Mouse (Mus musculus) lung, postnatal 0 days (tissue): Measurements from ENCODE around the gene Fem1a.

ENCODE experiments used
- CTCF ChIP-seq: IDR thresholded peaks from 2 replicates; pipeline ENCODE4 v1.5.1; 2016; ENCODE audit warnings: antibody characterized with exemption, mild to moderate bottlenecking
- EP300 ChIP-seq: IDR thresholded peaks from 2 replicates; pipeline ENCODE4 v1.6.1; 2016; ENCODE audit warnings: antibody characterized with exemption, mild to moderate bottlenecking, control low read depth

DNA sequence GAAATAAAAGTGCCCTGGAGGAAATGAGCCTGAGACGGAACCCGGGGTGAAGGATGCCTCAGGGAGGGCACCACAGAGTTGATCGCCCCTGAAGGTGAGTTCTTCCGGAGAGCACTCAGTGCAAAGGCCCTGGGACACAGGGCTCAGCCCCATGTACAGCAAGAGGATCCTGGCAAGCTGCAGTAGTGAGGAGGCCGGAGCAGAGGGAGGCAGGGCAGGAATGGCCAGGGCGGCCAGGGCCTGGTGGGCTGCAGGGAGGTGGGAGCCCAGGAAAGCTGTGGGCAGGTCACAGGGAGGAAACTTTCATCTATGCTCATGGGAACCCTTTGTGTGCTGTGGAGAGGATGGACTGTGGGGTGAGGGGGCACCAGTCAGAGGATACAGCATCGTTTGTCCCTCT, 16.9 kb downstream of the Fem1a start:
- no peak for TF ChIP-seq EP300
- no peak for TF ChIP-seq CTCF
